Mouse (Mus musculus) intestine, embryonic 14.5 days (tissue): Measurements from ENCODE around the gene Cabin1. TPM values are rescaled to one million over a fixed set of nuclear protein-coding genes. Genes with fewer than 3 reads are reported as not detected.

Source experiments
- ATAC-seq: fragments of 200-750 bp; cut with Nextera tagmentation; replicated peaks from 2 replicates; pipeline ENCODE4 v1.8.0; 2017; ENCODE audit warnings: low read depth, moderate number of reproducible peaks, moderate TSS enrichment, moderate library complexity; ENCODE audit not compliant: low FRiP score, low TSS enrichment
- DNase-seq: peaks from one replicate; pipeline ENCODE4 v3.0.0-alpha.2; 2018; ENCODE audit warnings: low spot score
- H3K27ac ChIP-seq: fragments of 300-500 bp; sonication (generic); 2 replicates; pipeline ENCODE4 v1.5.1; 2014; ENCODE audit warnings: low read depth, mild to moderate bottlenecking, control low read depth
- H3K27me3 ChIP-seq: fragments of 300-500 bp; sonication (generic); replicated peaks from 2 replicates; pipeline ENCODE4 v1.6.1; 2014; ENCODE audit warnings: low read length, control low read depth; ENCODE audit not compliant: control insufficient read depth, insufficient read depth
- H3K36me3 ChIP-seq: fragments of 300-500 bp; sonication (generic); 2 replicates; pipeline ENCODE4 v1.6.1; 2014; ENCODE audit warnings: low read length, control low read depth; ENCODE audit not compliant: control insufficient read depth, insufficient read depth
- H3K4me1 ChIP-seq: fragments of 300-500 bp; sonication (generic); replicated peaks from 2 replicates; pipeline ENCODE4 v1.6.1; 2014; ENCODE audit warnings: low read length, control low read depth, mixed read lengths; ENCODE audit not compliant: control insufficient read depth, insufficient read depth
- H3K4me2 ChIP-seq: fragments of 300-500 bp; sonication (generic); 2 replicates; pipeline ENCODE4 v1.6.1; 2014; ENCODE audit warnings: low read length
- H3K4me3 ChIP-seq: fragments of 300-500 bp; sonication (generic); 2 replicates; pipeline ENCODE4 v1.5.1; 2014; ENCODE audit warnings: low read depth, low read length, control low read depth, mixed read lengths
- H3K9ac ChIP-seq: fragments of 300-500 bp; sonication (generic); 2 replicates; pipeline ENCODE4 v1.6.1; 2014; ENCODE audit warnings: mild to moderate bottlenecking, low read length
- H3K9me3 ChIP-seq: fragments of 300-500 bp; sonication (generic); 2 replicates; pipeline ENCODE4 v1.6.1; 2016; ENCODE audit warnings: low read length, control low read depth; ENCODE audit not compliant: control insufficient read depth
- WGBS: fragments of 180-500 bp; shearing (Covaris S2); extraction: QIAGEN DNeasy Blood & Tissue Kit; methylation state at CpG from one replicate; pipeline ENCODE4 v1.1.7; 2014; 5-methylcytosine and 5-hydroxymethylcytosine counted together
- polyA plus RNA-seq: library from polyadenylated mRNA; unstranded; fragments of >200 nt; fragmentation: Nextera tagmentation; extraction: Ambion mirVana; gene quantifications from 2 replicates; pipeline ENCODE4 v1.2.1, GENCODE M21; 2014

Gene Cabin1
- polyA plus RNA-seq, 1 experiment from 2014 or later, result 47.2 TPM

DNA sequence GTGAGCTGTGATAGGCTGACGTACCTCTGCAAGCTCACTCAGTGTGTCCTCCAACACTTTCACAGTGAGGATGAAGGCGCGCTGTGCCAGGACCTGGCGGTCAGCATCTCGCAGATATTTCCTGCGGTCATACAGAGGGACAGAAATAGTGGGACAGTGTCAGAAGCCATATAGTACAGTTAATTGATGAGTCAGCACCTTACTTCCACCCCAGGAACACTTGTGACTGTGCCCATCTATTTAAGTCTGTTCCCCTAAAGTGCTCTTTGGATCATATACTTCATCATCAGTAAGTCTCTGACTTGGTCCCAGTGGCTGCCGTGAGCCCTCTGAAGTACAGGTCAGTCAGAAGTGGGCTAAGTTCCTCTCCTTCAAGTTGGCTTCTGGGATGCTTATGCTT is 106.4 kb downstream of the Cabin1 start:
- no peak overlapping the region for H3K4me3 ChIP-seq
- no peak overlapping the region for H3K9ac ChIP-seq
- H3K27me3 ChIP-seq, result no peaks in the 10 kb centered on the region
- WGBS, result 98% methylated on average over 7 of the region's 7 CpGs
- H3K27ac ChIP-seq, result no peak overlapping the region
- H3K36me3 ChIP-seq, result peaks cover 81% of the 10 kb centered on the region
- H3K4me2 ChIP-seq, result no peak overlapping the region
- no peaks in the 10 kb centered on the region for H3K4me1 ChIP-seq
- ATAC-seq (no peak), DNase-seq (no peak)
- H3K9me3 ChIP-seq, result no peaks in the 10 kb centered on the region

DNA sequence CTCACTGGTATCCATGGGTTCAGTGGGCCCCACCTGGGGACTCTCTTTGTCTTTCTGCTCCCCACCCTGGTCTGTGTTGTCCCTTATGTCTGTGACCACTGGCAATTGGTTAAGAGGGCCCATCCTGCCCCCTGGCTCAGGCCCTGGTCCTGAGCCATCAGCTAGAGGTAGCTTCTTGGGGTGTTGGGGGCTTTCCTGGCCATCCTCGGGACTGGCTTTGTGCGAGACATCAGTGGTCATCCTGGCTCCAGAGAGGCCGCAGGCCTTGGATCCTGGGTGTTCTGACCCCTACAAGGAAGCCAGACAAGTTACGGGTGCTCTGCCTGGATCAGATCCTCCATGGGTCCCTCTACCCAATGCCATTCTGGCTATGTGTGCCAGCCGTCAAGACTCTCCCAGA is 107.0 kb downstream of the Cabin1 start:
- no peak overlapping the region for H3K9ac ChIP-seq
- no peaks in the 10 kb centered on the region for H3K9me3 ChIP-seq
- H3K27ac ChIP-seq, result no peak overlapping the region
- H3K27me3 ChIP-seq, result no peaks in the 10 kb centered on the region
- H3K36me3 ChIP-seq, result peaks cover 82% of the 10 kb centered on the region
- H3K4me2 ChIP-seq, result no peak overlapping the region
- DNase-seq (no peak), ATAC-seq (no peak)
- 90% methylated on average over 5 of the region's 5 CpGs for WGBS
- H3K4me1 ChIP-seq, result no peaks in the 10 kb centered on the region
- no peak overlapping the region for H3K4me3 ChIP-seq

DNA sequence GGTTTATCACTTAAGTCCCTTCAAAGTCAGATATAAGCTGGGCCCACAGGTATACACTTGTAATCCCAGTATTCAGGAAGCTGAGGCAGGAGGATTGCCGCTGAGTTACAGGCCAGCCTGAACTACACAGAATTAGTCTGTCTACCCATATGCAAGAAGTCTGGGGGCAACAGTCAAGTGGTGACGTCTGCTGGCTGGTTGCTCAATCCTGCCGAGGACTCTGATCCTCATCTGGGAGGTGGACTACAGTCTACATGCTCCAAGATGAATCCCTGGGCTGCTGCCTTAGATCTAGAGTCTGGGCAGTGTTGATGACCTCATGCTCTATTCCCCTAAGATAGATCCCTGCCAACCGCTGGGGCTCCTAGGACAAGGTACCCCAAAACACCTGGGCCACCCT is 110.1 kb downstream of the Cabin1 start:
- Histone ChIP-seq H3K9ac (no peak overlapping the region), H3K27me3 (no peaks in the 10 kb centered on the region), H3K9me3 (no peaks in the 10 kb centered on the region), H3K36me3 (peaks cover 97% of the 10 kb centered on the region), H3K4me1 (no peaks in the 10 kb centered on the region), H3K4me2 (no peak overlapping the region), H3K27ac (no peak overlapping the region), H3K4me3 (no peak overlapping the region)
- DNase-seq (no peak), ATAC-seq (no peak)
- WGBS, result 93% methylated on average over 4 of the region's 4 CpGs

DNA sequence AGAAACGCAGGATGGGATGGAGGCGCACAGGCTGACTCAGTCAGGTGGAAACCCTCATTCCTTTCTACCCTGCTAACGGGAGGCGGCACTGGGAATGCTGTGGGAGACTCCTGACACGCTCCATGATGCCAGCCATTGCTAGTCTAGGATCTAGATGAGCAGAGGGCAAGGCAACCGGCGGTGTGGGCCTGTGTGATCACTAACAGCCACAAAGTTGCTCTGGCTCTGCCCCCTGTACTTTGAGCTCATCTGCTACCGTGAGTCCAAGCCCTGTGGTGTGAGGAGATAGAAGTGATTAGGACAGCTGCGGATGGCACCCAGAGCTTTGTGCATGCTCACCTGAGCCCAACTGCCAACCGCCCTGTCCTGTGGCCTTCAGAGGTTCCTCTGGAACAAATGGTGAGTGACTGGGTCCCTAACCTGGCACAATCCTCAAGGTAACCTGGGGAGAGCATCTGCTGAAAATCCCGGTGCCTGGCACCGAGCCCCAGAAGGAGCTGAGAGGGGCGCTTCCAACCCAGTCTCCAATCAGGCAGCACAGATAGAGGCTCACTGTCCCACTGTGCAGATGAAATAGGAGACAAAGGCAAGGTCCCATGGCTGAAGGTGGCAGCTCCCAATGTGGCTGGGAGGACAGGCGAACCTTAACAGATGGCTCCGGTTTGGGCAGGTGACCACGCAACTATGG is 112.6 kb downstream of the Cabin1 start:
- no peak for ATAC-seq
- Histone ChIP-seq H3K9ac (no peak overlapping the region), H3K27ac (no peak overlapping the region)

GRCm38 (mm10) chr10:75650306-75650902 is 113.7 kb downstream of the Cabin1 start:
- H3K36me3 ChIP-seq, result peaks cover 98% of the 10 kb centered on the region
- H3K4me1 ChIP-seq, result no peaks in the 10 kb centered on the region
- H3K9ac ChIP-seq, result no peak overlapping the region
- DNase-seq (no peak), ATAC-seq (no peak)
- no peaks in the 10 kb centered on the region for H3K27me3 ChIP-seq
- H3K27ac ChIP-seq, result no peak overlapping the region
- no peak overlapping the region for H3K4me3 ChIP-seq
- 97% methylated on average over 6 of the region's 6 CpGs for WGBS
- H3K4me2 ChIP-seq, result no peak overlapping the region
- no peaks in the 10 kb centered on the region for H3K9me3 ChIP-seq

More for the DNA sequence above, 112.6 kb downstream of the Cabin1 start:
- Histone ChIP-seq H3K4me2 (no peak overlapping the region), H3K36me3 (peaks cover 97% of the 10 kb centered on the region), H3K27me3 (no peaks in the 10 kb centered on the region), H3K4me3 (no peak overlapping the region), H3K4me1 (no peaks in the 10 kb centered on the region), H3K9me3 (no peaks in the 10 kb centered on the region)
- DNase-seq, result no peak
- 95% methylated on average over 16 of the region's 16 CpGs for WGBS

- DNase-seq (no peak), ATAC-seq (no peak)
- Histone ChIP-seq H3K4me1 (no peaks in the 10 kb centered on the region), H3K9me3 (no peaks in the 10 kb centered on the region), H3K27me3 (no peaks in the 10 kb centered on the region), H3K9ac (no peak overlapping the region), H3K27ac (no peak overlapping the region), H3K36me3 (peaks cover 93% of the 10 kb centered on the region), H3K4me3 (no peak overlapping the region), H3K4me2 (no peak overlapping the region)
- whole genome bisulfite sequencing, result 88% methylated on average over 4 of the region's 4 CpGs
These were observed 114.6 kb downstream of the Cabin1 start for GRCm38 (mm10) chr10:75649406-75649995.

DNA sequence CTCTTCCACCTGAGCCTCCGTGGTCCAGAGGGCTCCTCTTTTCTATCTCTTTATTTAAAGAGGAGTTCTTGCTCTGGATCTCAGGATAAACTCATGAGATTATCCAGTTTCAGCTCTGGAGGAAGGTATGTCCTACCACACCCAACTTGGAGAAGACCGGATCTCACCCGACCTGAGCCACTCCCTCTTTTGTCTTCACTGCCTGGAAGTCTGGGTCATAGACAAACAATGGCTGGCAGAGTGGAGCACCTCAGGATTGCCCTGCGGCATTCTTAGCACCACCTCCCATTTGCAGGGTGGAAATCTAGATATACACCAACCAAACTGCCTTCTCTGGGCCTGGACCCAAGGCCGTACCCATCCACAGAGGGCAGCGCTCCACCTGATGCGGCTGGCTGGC is 115.1 kb downstream of the Cabin1 start:
- no peak for ATAC-seq
- H3K9ac ChIP-seq, result no peak overlapping the region

DNA sequence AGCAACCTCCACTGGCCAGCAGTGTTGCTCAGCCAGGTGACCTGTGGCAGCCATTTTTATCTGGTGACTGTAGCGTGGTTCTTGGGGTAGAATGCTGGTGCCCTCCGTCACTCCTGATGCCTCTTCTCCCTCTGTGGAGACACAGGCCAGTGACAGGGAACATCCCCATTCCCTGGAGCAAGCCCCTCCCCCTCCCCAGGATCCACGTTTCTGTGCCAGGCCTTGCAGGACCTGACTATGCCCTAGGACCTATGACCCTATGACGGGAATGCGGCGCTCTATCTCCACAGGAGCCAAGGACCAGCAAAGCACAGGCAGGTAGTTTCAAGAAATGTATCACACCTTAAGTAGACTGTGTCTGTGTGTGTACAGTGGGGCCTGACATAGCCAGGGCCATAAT is 116.0 kb downstream of the Cabin1 start:
- H3K36me3 ChIP-seq, result peaks cover 79% of the 10 kb centered on the region
- H3K4me2 ChIP-seq, result no peak overlapping the region
- H3K9ac ChIP-seq, result no peak overlapping the region
- no peak overlapping the region for H3K27ac ChIP-seq
- no peaks in the 10 kb centered on the region for H3K27me3 ChIP-seq
- WGBS, result 84% methylated on average over 6 of the region's 6 CpGs
- no peak overlapping the region for H3K4me3 ChIP-seq
- peaks cover 9% of the 10 kb centered on the region for H3K4me1 ChIP-seq
- ATAC-seq (no peak), DNase-seq (no peak)
- H3K9me3 ChIP-seq, result no peaks in the 10 kb centered on the region

More for the DNA sequence above, 115.1 kb downstream of the Cabin1 start:
- no peak overlapping the region for H3K4me3 ChIP-seq
- no peak for DNase-seq
- no peaks in the 10 kb centered on the region for H3K27me3 ChIP-seq
- peaks cover 2% of the 10 kb centered on the region; the same call in 1 of the 2 replicates for H3K4me1 ChIP-seq
- WGBS, result 84% methylated on average over 7 of the region's 7 CpGs
- no peak overlapping the region for H3K4me2 ChIP-seq
- H3K9me3 ChIP-seq, result no peaks in the 10 kb centered on the region
- H3K27ac ChIP-seq, result no peak overlapping the region
- peaks cover 88% of the 10 kb centered on the region for H3K36me3 ChIP-seq
